Mouse (Mus musculus) embryonic facial prominence, embryonic 11.5 days (tissue): ENCODE measurements around the gene Grik3. TPM values are rescaled to one million over a fixed set of nuclear protein-coding genes. Genes with fewer than 3 reads are reported as not detected.
A peak's percentile ranks its signal among the peaks of the same experiment; 100 is the strongest.

Experiments used
- ATAC-seq: fragments of 200-750 bp; cut with Nextera tagmentation; replicated peaks from 2 replicates; pipeline ENCODE4 v1.8.0; 2017; ENCODE audit warnings: low read depth; ENCODE audit not compliant: insufficient number of reproducible peaks, low FRiP score, low TSS enrichment
- DNase-seq: peaks from one replicate; pipeline ENCODE4 v3.0.0-alpha.2; 2015; ENCODE audit warnings: low spot score
- H3K27ac ChIP-seq: fragments of 300-500 bp; sonication (generic); replicated peaks from 2 replicates; pipeline ENCODE4 v1.5.1; 2014; ENCODE audit warnings: mild to moderate bottlenecking, low read depth, low read length, control low read depth
- H3K27me3 ChIP-seq: fragments of 300-500 bp; sonication (generic); 2 replicates; pipeline ENCODE4 v1.6.1; 2014; ENCODE audit warnings: mild to moderate bottlenecking, low read length, moderate library complexity, mixed read lengths; ENCODE audit not compliant: control insufficient read depth, insufficient read depth
- H3K36me3 ChIP-seq: fragments of 300-500 bp; sonication (generic); replicated peaks from 2 replicates; pipeline ENCODE4 v1.6.1; 2014; ENCODE audit warnings: low read depth, mild to moderate bottlenecking, low read length, moderate library complexity, mixed read lengths; ENCODE audit not compliant: control insufficient read depth, insufficient read depth
- H3K4me1 ChIP-seq: fragments of 300-500 bp; sonication (generic); 2 replicates; pipeline ENCODE4 v1.6.1; 2014; ENCODE audit warnings: low read length, mixed read lengths; ENCODE audit not compliant: control insufficient read depth, insufficient read depth
- H3K4me2 ChIP-seq: fragments of 300-500 bp; sonication (generic); 2 replicates; pipeline ENCODE4 v1.6.1; 2014; ENCODE audit warnings: low read depth, mild to moderate bottlenecking, control low read depth, low read length, moderate library complexity
- H3K4me3 ChIP-seq: fragments of 300-500 bp; sonication (generic); 2 replicates; pipeline ENCODE4 v1.5.1; 2014; ENCODE audit warnings: low read depth, low read length, control low read depth
- H3K9ac ChIP-seq: fragments of 300-500 bp; sonication (generic); replicated peaks from 2 replicates; pipeline ENCODE4 v1.6.1; 2014; ENCODE audit warnings: mild to moderate bottlenecking, control low read depth, low read length
- H3K9me3 ChIP-seq: fragments of 300-500 bp; sonication (generic); replicated peaks from 2 replicates; pipeline ENCODE4 v1.6.1; 2016; ENCODE audit warnings: mild to moderate bottlenecking, low read length, inconsistent platforms, mixed read lengths; ENCODE audit not compliant: control insufficient read depth
- WGBS: fragments of 180-500 bp; shearing (Covaris S2); extraction: QIAGEN DNeasy Blood & Tissue Kit; methylation state at CpG from one replicate; pipeline ENCODE4 v1.1.7; 2014; 5-methylcytosine and 5-hydroxymethylcytosine counted together
- polyA plus RNA-seq: library from polyadenylated mRNA; unstranded; fragments of >200 nt; fragmentation: Nextera tagmentation; extraction: Ambion mirVana; gene quantifications from 2 replicates; pipeline ENCODE4 v1.2.1, GENCODE M21; 2014

The Grik3 gene
- polyA plus RNA-seq, 1 experiment from 2014 or later = 0.45 TPM

DNA sequence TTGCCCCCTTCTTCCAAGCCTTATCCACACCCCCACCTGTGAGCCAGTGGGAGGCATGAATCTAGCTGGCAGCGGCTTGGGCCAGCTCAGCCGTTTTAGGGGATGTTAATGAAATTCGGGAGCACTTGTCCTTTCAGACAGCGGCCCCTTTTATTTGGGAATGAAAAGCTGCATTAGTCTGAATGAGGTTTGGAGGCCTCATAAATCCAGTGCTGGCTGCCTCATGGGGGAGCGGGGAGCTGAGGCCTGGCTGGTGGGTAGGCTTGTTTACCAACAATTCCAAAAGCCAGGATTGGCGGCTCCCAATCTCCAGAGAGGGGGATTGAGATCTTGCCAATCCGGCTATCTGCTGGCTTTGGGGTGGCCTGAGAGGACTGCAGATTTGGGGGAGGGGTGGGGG, 3.5 kb upstream of the Grik3 start:
- DNase-seq = no peak
- no peak overlapping the region for H3K4me2 ChIP-seq
- H3K9ac ChIP-seq = no peak overlapping the region
- WGBS = 2% methylated on average over 7 of the region's 7 CpGs
- no peaks in the 10 kb centered on the region for H3K9me3 ChIP-seq
- peaks cover 12% of the 10 kb centered on the region for H3K4me1 ChIP-seq
- no peak overlapping the region for H3K4me3 ChIP-seq
- no peak overlapping the region for H3K27ac ChIP-seq
- no peaks in the 10 kb centered on the region for H3K36me3 ChIP-seq
- ATAC-seq = no peak
- H3K27me3 ChIP-seq = peaks cover 79% of the 10 kb centered on the region

DNA sequence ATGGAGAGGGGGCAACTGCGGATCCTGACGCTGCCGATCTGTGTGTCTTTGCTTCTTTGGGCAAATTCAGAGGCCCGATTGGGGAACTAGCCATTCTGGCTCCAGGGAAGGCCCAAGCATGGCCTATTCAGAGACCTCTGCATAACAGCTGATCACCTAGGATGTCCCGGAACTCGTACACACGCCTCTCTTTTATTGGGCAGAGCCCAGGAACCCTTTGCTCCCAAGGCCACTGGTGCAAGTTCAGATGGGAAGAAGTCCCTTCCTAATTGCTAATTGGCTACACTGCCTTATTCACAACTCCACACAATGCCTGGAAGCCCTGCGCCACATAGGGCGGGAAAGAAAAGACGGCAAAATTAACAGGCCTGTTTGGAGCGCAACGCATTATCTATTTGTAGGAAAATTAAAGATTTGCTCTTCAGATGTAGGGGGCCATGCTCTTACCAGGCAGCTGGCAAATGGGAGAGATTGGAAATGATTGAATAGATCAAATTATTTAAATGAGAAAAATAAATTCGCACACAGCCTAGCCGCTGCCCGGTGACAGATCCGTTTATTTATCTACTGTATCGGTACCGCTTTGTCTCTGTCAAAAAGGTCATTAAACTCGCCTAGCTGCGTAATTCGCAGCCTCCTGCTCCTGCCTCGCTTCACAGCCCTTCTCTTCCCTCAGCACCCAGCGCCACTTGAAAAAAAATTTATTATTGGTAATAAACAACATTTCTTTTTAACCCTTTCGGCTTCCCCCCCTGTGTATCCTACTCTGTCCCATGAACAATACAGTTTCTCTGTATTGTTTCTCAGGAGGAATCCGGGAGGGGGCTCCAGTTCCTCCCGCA, 1.5 kb upstream of the Grik3 start:
- Histone ChIP-seq H3K4me1 (peaks cover 12% of the 10 kb centered on the region), H3K27me3 (peaks cover 96% of the 10 kb centered on the region), H3K4me2 (no peak overlapping the region), H3K36me3 (no peaks in the 10 kb centered on the region), H3K9ac (no peak overlapping the region), H3K27ac (no peak overlapping the region), H3K4me3 (no peak overlapping the region), H3K9me3 (no peaks in the 10 kb centered on the region)
- no peak for ATAC-seq
- WGBS = 3% methylated on average over 26 of the region's 26 CpGs
- no peak for DNase-seq

DNA sequence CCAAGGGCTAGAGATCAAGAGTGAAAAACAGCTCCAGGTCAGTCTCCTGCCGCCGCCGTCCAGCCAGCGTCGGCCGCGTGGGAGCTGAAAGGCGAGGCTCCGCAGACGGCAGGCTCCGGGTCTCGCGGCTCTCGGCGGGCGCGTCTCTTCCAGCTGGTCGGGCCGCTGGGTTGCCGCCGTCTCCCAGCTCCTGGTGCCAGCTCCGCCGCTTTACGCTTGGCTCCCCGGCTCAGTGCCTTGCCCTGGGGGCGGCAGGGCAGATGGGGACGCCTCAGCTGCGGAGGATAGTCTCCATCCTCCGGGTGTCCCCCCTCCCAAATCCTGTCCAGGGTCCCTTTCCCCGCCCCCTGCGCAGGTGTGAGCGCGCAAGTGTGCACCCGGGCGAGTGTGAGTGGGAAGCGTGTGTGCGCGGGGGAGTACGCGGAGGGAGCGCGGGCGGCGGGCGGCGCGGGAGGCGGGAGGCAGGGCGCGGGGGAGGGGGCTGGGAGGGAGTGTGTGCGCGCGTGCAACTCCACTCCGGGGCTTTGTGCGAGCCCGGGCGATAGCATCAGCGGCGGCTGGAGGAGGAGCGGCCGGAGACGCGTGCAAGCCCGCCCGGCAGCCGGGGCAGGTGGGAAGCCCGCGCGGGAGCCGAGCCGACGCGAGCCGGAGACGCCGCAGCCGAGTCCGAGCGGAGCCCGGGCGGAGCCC, 454 bp upstream of the Grik3 start:
- Histone ChIP-seq H3K9ac (peak overlapping the region; percentile 48), H3K4me3 (peak overlapping the region; percentile 35), H3K27me3 (peaks cover 98% of the 10 kb centered on the region), H3K36me3 (no peaks in the 10 kb centered on the region), H3K9me3 (no peaks in the 10 kb centered on the region), H3K27ac (no peak overlapping the region), H3K4me1 (peaks cover 12% of the 10 kb centered on the region), H3K4me2 (peak overlapping the region; percentile 76)
- under 1% methylated on average over 73 of the region's 81 CpGs for WGBS
- peak; percentile 49; the same call in 1 of the 2 replicates for ATAC-seq
- peak; percentile 73 for DNase-seq

DNA sequence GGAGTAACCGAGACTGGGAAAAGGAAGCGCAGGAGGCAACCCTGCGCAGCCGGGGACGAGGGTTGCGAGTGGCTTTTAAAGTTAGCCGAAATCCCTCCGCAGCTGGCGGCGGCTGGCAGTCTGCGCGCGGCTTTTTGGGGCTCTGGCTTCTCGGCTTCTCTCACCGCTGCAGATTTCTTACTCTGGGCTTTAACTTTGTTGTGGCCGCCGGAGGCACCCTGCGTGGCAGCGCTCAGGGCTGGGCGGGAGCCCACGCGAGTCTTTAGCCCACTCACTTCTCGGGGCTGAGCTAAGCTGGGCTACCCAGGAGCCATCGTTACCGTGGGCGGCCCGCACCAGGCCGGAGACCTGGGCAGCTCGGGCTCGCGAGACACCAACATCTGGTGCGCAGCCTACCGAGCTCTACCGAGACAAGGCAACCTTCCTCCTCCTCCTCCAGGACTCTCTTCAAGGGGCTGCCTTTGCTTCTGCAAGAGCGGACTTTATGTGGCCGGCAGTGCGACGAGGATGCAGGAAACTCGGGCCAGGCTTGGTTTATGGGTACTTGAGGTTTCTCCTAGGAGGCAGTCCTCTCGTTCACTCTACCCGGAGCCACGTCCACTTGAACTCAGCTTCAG, 1.1 kb downstream of the Grik3 start:
- WGBS = under 1% methylated on average over 42 of the region's 42 CpGs
- no peaks in the 10 kb centered on the region for H3K36me3 ChIP-seq

DNA sequence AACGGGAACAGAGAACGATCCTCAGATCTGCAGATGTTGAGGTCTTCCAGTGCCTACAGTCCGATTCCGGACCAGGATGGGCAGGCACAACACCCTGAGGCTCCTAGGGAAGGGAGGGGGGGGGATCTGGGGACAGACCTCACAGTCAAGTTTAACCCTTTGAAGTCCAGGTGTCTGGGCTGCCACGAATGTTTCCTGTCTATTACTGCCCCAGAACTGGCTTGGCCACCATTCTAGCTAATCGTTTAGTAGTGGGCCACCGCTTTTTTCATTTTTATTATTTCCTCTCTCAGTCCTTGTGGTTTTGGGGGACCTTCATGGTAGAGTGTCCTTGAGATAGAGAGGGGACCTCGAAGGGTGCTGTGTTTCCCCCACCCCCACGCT, 1.6 kb downstream of the Grik3 start:
- Histone ChIP-seq H3K27me3 (peaks cover 97% of the 10 kb centered on the region), H3K4me1 (peaks cover 12% of the 10 kb centered on the region), H3K4me2 (no peak overlapping the region), H3K36me3 (no peaks in the 10 kb centered on the region), H3K4me3 (no peak overlapping the region; the same call in 1 of the 2 replicates), H3K27ac (no peak overlapping the region), H3K9me3 (no peaks in the 10 kb centered on the region), H3K9ac (no peak overlapping the region)
- no peak for ATAC-seq
- 13% methylated on average over 9 of the region's 9 CpGs for WGBS
- no peak for DNase-seq

More for the DNA sequence above, 1.1 kb downstream of the Grik3 start:
- Histone ChIP-seq H3K4me1 (peaks cover 12% of the 10 kb centered on the region), H3K9ac (no peak overlapping the region), H3K9me3 (no peaks in the 10 kb centered on the region), H3K4me3 (peak overlapping the region; percentile 35), H3K27me3 (peaks cover 98% of the 10 kb centered on the region), H3K4me2 (peak overlapping the region; percentile 76), H3K27ac (no peak overlapping the region)
- DNase-seq (peak; percentile 37), ATAC-seq (no peak)

DNA sequence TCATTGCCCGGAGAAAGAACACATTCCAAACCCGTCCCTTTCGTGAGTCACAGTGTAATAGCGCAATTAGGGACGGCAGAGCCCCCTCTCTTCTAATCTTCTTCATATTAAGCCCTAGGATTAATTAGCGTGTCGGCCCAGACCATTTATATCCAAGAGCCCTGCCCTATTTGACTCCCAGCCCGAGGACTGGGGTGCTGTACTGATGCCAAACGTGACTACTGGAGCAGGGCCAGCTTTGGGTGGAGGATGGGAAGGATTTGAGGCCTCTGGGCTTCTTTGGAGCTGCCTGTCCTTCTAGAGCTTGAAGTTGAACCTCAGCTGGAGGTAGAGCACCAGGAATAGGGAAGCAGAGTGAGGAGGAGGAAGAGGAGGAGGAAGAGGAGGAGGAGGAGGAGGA, 2.2 kb downstream of the Grik3 start:
- ATAC-seq (no peak), DNase-seq (no peak)
- H3K27ac ChIP-seq = no peak overlapping the region
- no peak overlapping the region for H3K9ac ChIP-seq
- 25% methylated on average over 9 of the region's 9 CpGs for WGBS
- H3K27me3 ChIP-seq = peaks cover 95% of the 10 kb centered on the region
- no peak overlapping the region for H3K4me3 ChIP-seq
- peaks cover 12% of the 10 kb centered on the region for H3K4me1 ChIP-seq
- H3K9me3 ChIP-seq = no peaks in the 10 kb centered on the region
- H3K4me2 ChIP-seq = no peak overlapping the region
- H3K36me3 ChIP-seq = no peaks in the 10 kb centered on the region

DNA sequence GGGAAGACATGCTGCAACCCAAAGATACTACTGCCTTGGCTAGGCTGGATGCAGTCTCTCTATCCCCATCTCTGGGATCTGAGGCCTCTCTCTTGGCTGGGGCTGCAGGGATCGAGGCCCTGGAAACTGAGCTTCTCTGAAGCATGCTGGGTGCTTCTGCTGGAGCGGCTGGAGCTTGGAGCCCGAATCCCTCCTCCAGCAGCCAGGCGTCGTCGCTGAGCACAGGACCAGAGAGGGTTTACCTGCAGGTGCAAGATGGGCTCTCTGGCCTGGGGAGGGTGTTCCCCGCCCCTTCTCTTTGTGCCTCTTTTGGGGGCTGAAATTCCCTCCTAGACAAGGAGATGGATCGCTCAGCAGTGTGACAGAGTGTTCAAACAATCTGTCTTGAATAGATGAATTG, 2.6 kb downstream of the Grik3 start:
- H3K9me3 ChIP-seq = no peaks in the 10 kb centered on the region

DNA sequence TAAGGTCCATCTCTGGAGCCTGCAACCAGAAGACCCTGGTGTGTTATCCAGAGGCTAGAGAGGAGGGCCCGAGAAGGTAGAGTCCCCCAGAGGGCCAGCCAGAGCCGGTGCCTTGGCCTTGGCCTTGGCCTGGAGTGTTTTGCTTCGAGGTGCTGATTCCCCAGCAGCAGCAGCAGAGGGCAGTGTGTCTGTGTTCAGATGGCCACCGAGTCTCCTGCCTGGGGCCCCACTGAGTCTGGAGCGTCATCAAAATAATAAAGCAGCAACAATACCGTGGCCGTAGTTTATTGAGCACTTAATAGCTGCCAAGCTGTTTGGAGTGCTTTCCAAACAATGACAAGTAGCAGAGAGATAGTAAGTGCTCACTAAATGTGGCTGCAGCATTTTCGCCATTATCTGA, 5.0 kb downstream of the Grik3 start:
- DNase-seq (no peak), ATAC-seq (no peak)
- Histone ChIP-seq H3K9me3 (no peaks in the 10 kb centered on the region), H3K27me3 (peaks cover 79% of the 10 kb centered on the region), H3K27ac (no peak overlapping the region), H3K4me3 (no peak overlapping the region), H3K9ac (no peak overlapping the region), H3K4me2 (no peak overlapping the region), H3K36me3 (no peaks in the 10 kb centered on the region), H3K4me1 (peaks cover 9% of the 10 kb centered on the region)
- 24% methylated on average over 8 of the region's 8 CpGs for WGBS

More for the DNA sequence above, 2.6 kb downstream of the Grik3 start:
- peaks cover 12% of the 10 kb centered on the region for H3K4me1 ChIP-seq
- DNase-seq (no peak), ATAC-seq (no peak)
- no peak overlapping the region for H3K4me3 ChIP-seq
- 14% methylated on average over 8 of the region's 8 CpGs for WGBS
- H3K27me3 ChIP-seq = peaks cover 93% of the 10 kb centered on the region
- H3K27ac ChIP-seq = no peak overlapping the region
- H3K4me2 ChIP-seq = no peak overlapping the region
- no peak overlapping the region for H3K9ac ChIP-seq
- H3K36me3 ChIP-seq = no peaks in the 10 kb centered on the region
